Mouse (Mus musculus) embryonic facial prominence, embryonic 15.5 days (tissue): ENCODE measurements around the gene Tacr1. TPM values are rescaled to one million over a fixed set of nuclear protein-coding genes. Genes with fewer than 3 reads are reported as not detected.

Experiments
- ATAC-seq: fragments of 200-750 bp; cut with Nextera tagmentation; 2 replicates; pipeline ENCODE4 v1.8.0; 2017; ENCODE audit warnings: low read depth, moderate TSS enrichment; ENCODE audit not compliant: insufficient number of reproducible peaks, low FRiP score, low TSS enrichment
- H3K27ac ChIP-seq: fragments of 300-500 bp; sonication (generic); replicated peaks from 2 replicates; pipeline ENCODE4 v1.5.1; 2015; ENCODE audit warnings: mild to moderate bottlenecking, inconsistent platforms
- H3K27me3 ChIP-seq: fragments of 300-500 bp; sonication (generic); 2 replicates; pipeline ENCODE4 v1.6.1; 2015; ENCODE audit warnings: inconsistent platforms
- H3K36me3 ChIP-seq: fragments of 300-500 bp; sonication (generic); 2 replicates; pipeline ENCODE4 v1.6.1; 2015; ENCODE audit warnings: mild to moderate bottlenecking, inconsistent platforms
- H3K4me1 ChIP-seq: fragments of 300-500 bp; sonication (generic); 2 replicates; pipeline ENCODE4 v1.6.1; 2015; ENCODE audit warnings: inconsistent platforms
- H3K4me2 ChIP-seq: fragments of 300-500 bp; sonication (generic); replicated peaks from 2 replicates; pipeline ENCODE4 v1.6.1; 2015; ENCODE audit warnings: mild to moderate bottlenecking, inconsistent platforms
- H3K4me3 ChIP-seq: fragments of 300-500 bp; sonication (generic); replicated peaks from 2 replicates; pipeline ENCODE4 v1.5.1; 2015; ENCODE audit warnings: mild to moderate bottlenecking, inconsistent platforms
- H3K9ac ChIP-seq: fragments of 300-500 bp; sonication (generic); 2 replicates; pipeline ENCODE4 v1.6.1; 2015; ENCODE audit warnings: inconsistent platforms
- H3K9me3 ChIP-seq: fragments of 300-500 bp; sonication (generic); replicated peaks from 2 replicates; pipeline ENCODE4 v1.6.1; 2016; ENCODE audit warnings: inconsistent platforms
- WGBS: fragments of 180-500 bp; shearing (Covaris S2); methylation state at CpG from one replicate; pipeline ENCODE4 v1.1.7; 2015; 5-methylcytosine and 5-hydroxymethylcytosine counted together
- polyA plus RNA-seq: library from polyadenylated mRNA; unstranded; fragments of >200 nt; fragmentation: Nextera tagmentation; extraction: Ambion mirVana; gene quantifications from 2 replicates; pipeline ENCODE4 v1.2.1, GENCODE M21; 2015

Gene Tacr1
- polyA plus RNA-seq, 1 experiment from 2014 or later = 0.71 TPM

DNA sequence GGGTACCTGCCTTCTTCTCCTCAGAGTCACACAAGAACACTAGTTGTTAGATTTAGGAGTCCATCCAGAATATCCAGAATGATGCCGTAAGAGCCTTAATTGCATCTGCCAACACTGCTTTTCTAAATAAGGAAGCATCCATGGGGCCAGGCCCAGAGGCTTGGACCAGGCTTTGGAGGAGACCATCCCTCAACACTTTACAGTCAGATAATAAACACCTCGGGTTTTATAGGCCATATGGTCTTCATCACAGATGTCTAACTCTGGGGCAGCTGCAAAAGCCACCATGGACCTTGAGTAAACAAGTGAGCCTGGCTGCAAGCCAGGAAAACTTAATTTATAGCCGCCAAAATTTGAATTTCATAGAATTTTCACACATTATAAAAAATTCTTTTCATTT, 53.1 kb downstream of the Tacr1 start:
- ATAC-seq = no peak
- Histone ChIP-seq H3K27ac (no peak overlapping the region), H3K9me3 (no peaks in the 10 kb centered on the region), H3K9ac (no peak overlapping the region), H3K4me2 (no peak overlapping the region), H3K4me3 (no peak overlapping the region), H3K27me3 (no peaks in the 10 kb centered on the region), H3K36me3 (no peaks in the 10 kb centered on the region), H3K4me1 (0 out of 2 replicates have a peak, but pooled peaks cover 5% of the 10 kb centered on the region)
- 47% methylated on average over 3 of the region's 3 CpGs for WGBS

DNA sequence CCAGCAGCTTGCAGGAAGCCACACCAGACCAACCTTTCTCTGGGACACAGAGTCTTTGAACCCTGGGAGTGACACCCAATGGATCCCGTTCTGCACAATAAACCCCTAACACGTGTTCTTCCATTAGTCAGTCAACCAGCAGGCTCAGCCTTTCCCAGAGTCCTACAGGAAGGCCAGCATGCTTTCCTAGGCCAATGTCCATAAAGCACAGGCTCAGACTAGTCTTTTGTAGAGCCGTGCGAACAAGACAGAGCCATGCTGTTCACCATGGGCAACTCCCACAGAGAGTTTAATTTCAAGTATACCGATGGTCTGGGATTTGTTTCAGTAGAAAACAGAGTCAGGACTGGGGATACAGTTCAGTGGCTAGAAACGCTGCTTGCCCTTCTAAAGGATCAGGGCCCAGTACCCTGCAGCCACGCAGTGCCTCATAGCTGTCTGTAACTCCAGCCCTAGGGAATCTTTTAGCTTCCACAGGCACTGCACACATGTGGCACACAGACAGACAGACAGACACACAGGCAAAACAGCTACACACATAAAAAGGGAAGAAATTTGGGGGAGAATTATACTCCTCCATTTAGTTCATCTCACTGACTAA, 55.1 kb downstream of the Tacr1 start:
- 78% methylated on average over 7 of the region's 7 CpGs for WGBS
- H3K9ac ChIP-seq = no peak overlapping the region
- H3K4me2 ChIP-seq = no peak overlapping the region
- ATAC-seq = no peak
- no peaks in the 10 kb centered on the region for H3K36me3 ChIP-seq
- H3K9me3 ChIP-seq = no peaks in the 10 kb centered on the region
- H3K4me3 ChIP-seq = no peak overlapping the region
- no peaks in the 10 kb centered on the region for H3K27me3 ChIP-seq
- 0 out of 2 replicates have a peak, but pooled peaks cover 5% of the 10 kb centered on the region for H3K4me1 ChIP-seq
- no peak overlapping the region for H3K27ac ChIP-seq

DNA sequence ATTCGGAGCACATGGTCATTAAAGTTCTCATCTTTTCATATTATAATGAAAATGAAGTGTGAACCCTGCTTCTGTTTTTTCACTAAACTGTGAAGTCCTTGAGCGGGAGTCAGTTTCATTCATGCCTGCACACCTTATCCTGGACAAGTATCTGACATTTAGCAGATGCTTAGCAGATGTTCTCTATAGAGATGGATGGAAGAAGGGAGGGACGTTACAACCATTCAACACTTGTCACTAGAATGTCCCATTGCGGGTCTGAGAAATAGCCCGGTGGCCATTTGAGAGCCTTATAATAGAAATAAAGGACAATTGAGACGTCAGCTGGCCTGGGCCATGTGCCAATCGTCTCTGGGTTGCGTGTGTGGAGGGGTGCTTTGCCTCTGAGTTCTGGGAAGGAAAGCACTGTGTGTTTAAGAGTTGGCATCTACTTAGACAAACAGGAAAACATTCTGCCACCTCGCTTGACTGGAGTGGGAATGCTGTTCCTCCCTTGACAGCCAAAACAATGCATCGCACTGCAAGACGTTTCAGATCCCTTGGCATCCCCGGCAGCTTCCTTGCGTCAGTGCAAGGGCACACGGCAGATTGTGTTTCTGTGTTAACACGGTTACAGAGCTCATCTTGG, 56.7 kb downstream of the Tacr1 start:
- H3K9me3 ChIP-seq = no peaks in the 10 kb centered on the region
- no peak; the same call in 1 of the 2 replicates for ATAC-seq
- H3K27ac ChIP-seq = no peak overlapping the region
- 0 out of 2 replicates have a peak, but pooled peaks cover 5% of the 10 kb centered on the region for H3K4me1 ChIP-seq
- no peak overlapping the region for H3K4me3 ChIP-seq
- H3K36me3 ChIP-seq = no peaks in the 10 kb centered on the region
- H3K4me2 ChIP-seq = no peak overlapping the region
- 61% methylated on average over 15 of the region's 15 CpGs for WGBS
- no peak overlapping the region for H3K9ac ChIP-seq
- H3K27me3 ChIP-seq = no peaks in the 10 kb centered on the region

DNA sequence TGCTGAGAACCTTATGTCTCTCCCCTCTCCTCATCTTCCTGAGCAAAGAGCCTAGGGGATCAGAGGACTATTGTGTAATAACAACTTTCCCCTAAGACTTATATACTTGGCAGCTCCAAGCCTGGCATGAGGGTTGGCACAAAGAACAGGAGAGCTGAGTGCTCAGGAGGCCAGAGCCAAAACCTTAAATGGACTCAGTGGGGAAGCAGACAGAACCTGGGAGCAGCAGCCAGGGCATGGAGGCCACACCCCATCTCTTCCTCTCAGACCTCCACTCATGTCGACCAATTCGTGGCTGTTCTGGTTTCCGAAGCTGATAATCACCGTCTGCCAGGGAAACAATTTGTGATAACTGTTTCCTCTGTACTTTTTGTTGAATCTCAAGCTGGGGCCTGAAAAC, 61.0 kb downstream of the Tacr1 start:
- Histone ChIP-seq H3K4me3 (no peak overlapping the region), H3K9me3 (no peaks in the 10 kb centered on the region), H3K36me3 (no peaks in the 10 kb centered on the region), H3K9ac (no peak overlapping the region), H3K27ac (no peak overlapping the region), H3K4me2 (no peak overlapping the region), H3K4me1 (no peaks in the 10 kb centered on the region), H3K27me3 (no peaks in the 10 kb centered on the region)
- ATAC-seq = no peak; the same call in 1 of the 2 replicates
- WGBS = 50% methylated on average over 4 of the region's 4 CpGs

DNA sequence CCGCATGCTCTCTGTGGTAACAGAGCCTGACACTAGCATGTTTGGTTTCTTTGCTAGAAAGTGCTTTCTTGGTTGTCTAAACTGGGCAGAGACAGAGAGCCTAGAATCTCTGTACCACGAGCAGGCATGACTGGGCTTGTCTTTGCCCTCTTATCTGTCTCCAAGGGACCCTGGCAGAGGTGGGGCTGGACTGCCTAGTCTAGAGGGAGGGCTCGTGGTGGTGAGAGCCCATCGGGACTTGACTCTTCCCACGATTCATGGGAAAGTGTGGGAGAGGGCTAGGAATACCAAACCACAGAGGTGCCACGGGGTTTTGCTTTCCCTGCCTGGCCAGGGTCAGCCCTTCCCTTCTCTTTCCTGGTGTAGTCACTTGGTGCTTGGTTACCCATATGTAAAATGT, 72.3 kb downstream of the Tacr1 start:
- Histone ChIP-seq H3K4me1 (no peaks in the 10 kb centered on the region), H3K9me3 (no peaks in the 10 kb centered on the region), H3K9ac (no peak overlapping the region), H3K4me3 (no peak overlapping the region), H3K27me3 (no peaks in the 10 kb centered on the region), H3K4me2 (no peak overlapping the region), H3K27ac (no peak overlapping the region), H3K36me3 (no peaks in the 10 kb centered on the region)
- 64% methylated on average over 6 of the region's 6 CpGs for WGBS
- ATAC-seq = peak; percentile 24; the same call in 1 of the 2 replicates

DNA sequence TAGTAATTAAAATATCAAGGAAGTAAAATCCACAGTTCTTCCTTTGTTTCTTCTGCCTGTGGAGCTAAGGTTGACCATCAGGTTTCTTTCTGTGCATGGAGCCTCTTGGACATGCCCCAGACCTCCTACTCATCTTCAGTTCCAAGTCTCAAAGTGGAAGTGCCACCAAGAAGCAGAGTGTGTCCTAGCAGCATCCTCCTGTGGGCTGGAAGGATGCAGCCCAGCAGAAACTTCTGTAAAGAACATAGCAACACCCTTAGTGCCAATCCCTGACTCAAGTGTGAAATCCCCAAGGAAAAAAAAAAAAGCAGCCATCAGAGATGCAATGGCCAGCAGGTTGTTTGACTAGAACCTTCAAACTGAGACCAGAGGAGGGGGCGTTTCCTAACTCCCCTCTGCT, 81.7 kb downstream of the Tacr1 start:
- 75% methylated on average over 1 of the region's 1 CpGs for WGBS
- Histone ChIP-seq H3K4me2 (no peak overlapping the region), H3K27ac (no peak overlapping the region), H3K9me3 (no peaks in the 10 kb centered on the region), H3K27me3 (no peaks in the 10 kb centered on the region), H3K4me3 (no peak overlapping the region), H3K4me1 (no peaks in the 10 kb centered on the region), H3K9ac (no peak overlapping the region), H3K36me3 (no peaks in the 10 kb centered on the region)
- no peak for ATAC-seq

DNA sequence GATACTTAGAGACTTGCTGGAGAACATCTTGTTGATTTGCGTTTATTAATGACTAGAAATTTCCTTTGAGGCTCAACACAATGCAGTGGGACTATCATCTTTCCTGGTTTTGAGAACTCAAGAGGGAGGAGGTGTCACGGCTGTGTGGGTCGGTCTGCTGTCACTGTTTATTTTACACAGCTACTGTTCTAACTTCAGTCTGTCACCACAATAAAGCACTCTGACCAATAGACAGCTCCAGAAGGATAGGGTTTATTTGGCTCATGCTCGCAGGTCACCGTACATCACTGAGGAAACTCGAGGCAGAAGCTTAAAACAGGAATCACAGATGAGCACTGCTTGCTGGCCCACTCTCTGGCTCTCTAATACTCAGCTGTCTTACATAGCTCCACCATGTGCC, 92.3 kb downstream of the Tacr1 start:
- no peaks in the 10 kb centered on the region for H3K9me3 ChIP-seq
- no peak overlapping the region for H3K9ac ChIP-seq
- H3K27ac ChIP-seq = no peak overlapping the region
- ATAC-seq = no peak
- no peaks in the 10 kb centered on the region for H3K36me3 ChIP-seq
- H3K4me2 ChIP-seq = no peak overlapping the region
- no peak overlapping the region for H3K4me3 ChIP-seq
- no peaks in the 10 kb centered on the region for H3K27me3 ChIP-seq
- WGBS = 54% methylated on average over 6 of the region's 6 CpGs
- no peaks in the 10 kb centered on the region for H3K4me1 ChIP-seq

DNA sequence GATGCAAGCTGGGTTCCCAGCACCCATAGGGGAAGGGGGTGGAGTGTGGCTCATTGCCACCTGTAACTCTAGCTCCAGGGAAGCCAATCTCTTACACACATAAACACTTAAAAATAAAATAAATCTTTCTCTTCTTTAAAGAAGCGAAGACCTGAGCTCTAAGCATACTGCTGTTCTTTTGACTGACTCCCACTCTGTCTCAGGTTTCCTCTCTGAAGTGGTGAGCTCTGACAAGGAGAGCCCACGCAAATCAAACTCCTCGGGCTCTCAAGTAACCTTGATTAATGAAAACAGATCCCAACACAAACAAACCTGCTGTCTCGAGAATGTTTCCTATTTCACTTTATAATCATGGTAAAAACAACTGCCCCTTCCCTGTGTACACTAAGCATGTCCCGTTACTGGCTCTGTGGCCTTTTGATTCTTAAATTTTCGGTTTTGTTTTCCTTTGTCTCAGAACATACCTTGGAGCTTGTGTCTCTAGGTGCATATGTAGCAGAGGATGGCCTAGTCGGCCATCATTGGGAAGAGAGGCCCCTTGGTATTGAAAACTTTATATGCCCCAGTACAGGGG, 108.8 kb downstream of the Tacr1 start:
- 40% methylated on average over 7 of the region's 7 CpGs for WGBS
- no peaks in the 10 kb centered on the region for H3K4me1 ChIP-seq

DNA sequence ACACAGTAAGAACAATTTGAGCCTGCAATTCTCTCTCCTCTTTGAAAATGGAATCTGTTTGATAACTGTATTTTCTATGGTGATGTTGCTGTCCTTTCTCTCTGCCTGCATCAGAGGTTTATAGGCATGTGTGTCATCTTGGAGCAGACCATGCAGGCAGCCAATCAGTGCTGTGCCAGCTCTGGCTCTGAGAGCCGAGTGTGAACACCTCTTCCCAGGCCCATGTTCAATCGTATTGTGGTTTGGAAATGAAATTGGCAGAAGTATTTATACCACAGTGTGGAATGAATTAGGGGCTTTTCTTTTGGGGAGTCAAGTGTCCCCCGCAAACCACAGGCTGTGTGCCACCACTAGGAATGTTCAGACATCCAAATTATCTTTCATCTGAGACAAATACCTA, 117.5 kb downstream of the Tacr1 start:
- no peak overlapping the region for H3K4me3 ChIP-seq
- H3K4me2 ChIP-seq = no peak overlapping the region
- no peaks in the 10 kb centered on the region for H3K36me3 ChIP-seq
- ATAC-seq = 0 out of 2 replicates have a peak, but pooled peaks have one; percentile 57
- H3K4me1 ChIP-seq = no peaks in the 10 kb centered on the region
- no peaks in the 10 kb centered on the region for H3K27me3 ChIP-seq
- no peak overlapping the region for H3K9ac ChIP-seq
- 43% methylated on average over 3 of the region's 3 CpGs for WGBS
- H3K27ac ChIP-seq = no peak overlapping the region
- H3K9me3 ChIP-seq = no peaks in the 10 kb centered on the region

More for the DNA sequence above, 108.8 kb downstream of the Tacr1 start:
- H3K9me3 ChIP-seq = no peaks in the 10 kb centered on the region
- no peak overlapping the region for H3K4me3 ChIP-seq
- H3K36me3 ChIP-seq = no peaks in the 10 kb centered on the region
- no peaks in the 10 kb centered on the region for H3K27me3 ChIP-seq
- H3K9ac ChIP-seq = no peak overlapping the region
- no peak overlapping the region for H3K27ac ChIP-seq
- no peak for ATAC-seq
- no peak overlapping the region for H3K4me2 ChIP-seq

DNA sequence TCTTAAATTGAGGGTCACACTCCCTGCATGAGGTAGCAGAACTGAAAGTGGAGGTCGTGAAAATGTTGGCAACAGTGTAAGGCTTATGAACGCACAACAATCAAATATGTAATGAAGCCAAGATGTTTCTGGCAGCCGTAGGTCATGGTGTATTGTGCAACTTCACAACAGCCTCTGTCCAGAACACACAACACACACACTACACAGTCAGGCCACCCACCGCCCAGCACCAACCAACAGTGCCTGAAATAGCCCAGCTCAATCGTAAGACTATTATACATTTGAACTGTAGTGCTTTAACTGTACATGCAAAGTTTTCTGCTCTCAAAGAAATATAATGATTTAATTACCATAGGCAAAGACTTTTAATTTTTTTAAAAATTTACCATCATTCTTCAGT, 120.4 kb downstream of the Tacr1 start:
- WGBS = 73% methylated on average over 5 of the region's 5 CpGs
- H3K27me3 ChIP-seq = no peaks in the 10 kb centered on the region
- H3K36me3 ChIP-seq = no peaks in the 10 kb centered on the region
- no peak overlapping the region for H3K4me3 ChIP-seq
- H3K9me3 ChIP-seq = no peaks in the 10 kb centered on the region
- no peak for ATAC-seq
- no peak overlapping the region for H3K27ac ChIP-seq
- H3K4me2 ChIP-seq = no peak overlapping the region
- H3K9ac ChIP-seq = no peak overlapping the region
- no peaks in the 10 kb centered on the region for H3K4me1 ChIP-seq

DNA sequence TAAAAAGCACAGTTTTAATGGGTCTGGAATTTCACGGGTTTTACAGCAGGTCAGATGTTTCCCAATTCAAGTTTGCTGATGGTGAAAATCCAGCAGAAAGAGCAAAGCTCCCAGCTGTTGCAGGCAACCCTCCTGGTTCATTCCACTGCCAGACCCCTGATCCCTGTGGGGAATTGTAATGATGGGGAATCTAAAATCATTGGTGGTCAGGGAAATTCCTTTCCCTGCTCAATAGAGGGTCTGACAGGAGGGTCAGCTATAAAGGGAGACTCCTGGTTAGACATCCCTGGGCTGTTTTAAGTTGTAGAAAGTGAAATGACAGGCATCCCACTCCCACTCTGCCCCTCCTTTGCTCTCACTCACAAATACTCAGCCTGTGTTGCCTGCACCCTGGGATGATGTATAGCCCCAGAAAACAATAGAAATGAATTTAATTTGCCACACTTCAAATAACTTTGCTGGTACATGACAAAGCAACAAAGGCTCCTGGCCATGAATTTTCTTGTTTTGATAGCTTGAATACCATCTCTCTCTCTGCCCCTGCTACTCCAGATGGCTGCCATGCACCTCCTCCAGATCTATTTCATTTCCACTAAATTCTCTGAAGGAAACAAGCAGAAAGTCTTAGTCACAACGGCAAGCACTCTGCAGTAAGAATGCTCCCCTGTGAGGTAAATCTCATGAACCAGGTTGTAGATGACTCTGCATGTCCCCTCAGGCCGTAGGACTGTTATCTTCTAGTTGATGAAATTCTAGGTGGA, 123.2 kb downstream of the Tacr1 start:
- no peak overlapping the region for H3K9ac ChIP-seq
- H3K36me3 ChIP-seq = no peaks in the 10 kb centered on the region
- WGBS = 42% methylated on average over 3 of the region's 3 CpGs
- H3K9me3 ChIP-seq = no peaks in the 10 kb centered on the region
- no peak overlapping the region for H3K27ac ChIP-seq
- no peaks in the 10 kb centered on the region for H3K27me3 ChIP-seq
- no peaks in the 10 kb centered on the region for H3K4me1 ChIP-seq
- H3K4me3 ChIP-seq = no peak overlapping the region
- no peak for ATAC-seq
- H3K4me2 ChIP-seq = no peak overlapping the region
